Mouse (Mus musculus) forelimb bud, embryonic 11.5 days (tissue): ENCODE data around the gene Cfdp1.

ENCODE experiments used
- DNase-seq: peaks from one replicate; pipeline ENCODE4 v3.0.0-alpha.2; 2012; ENCODE audit warnings: low read depth, low spot score

The Cfdp1 gene

GRCm38 (mm10) chr8:111769764-111770428 lies 84.2 kb downstream of the Cfdp1 start:
- DNase-seq, result peak; percentile 61

- DNase-seq, result no peak
These were observed 84.8 kb downstream of the Cfdp1 start for GRCm38 (mm10) chr8:111769296-111769695.

GRCm38 (mm10) chr8:111768651-111769050 lies 85.4 kb downstream of the Cfdp1 start:
- DNase-seq, result no peak

- no peak for DNase-seq
These were observed 88.5 kb downstream of the Cfdp1 start for GRCm38 (mm10) chr8:111765616-111766015.

- DNase-seq, result no peak
These were observed 89.0 kb downstream of the Cfdp1 start for GRCm38 (mm10) chr8:111765096-111765495.

- DNase-seq, result no peak
These were observed 93.4 kb downstream of the Cfdp1 start for GRCm38 (mm10) chr8:111760708-111761107.

DNA sequence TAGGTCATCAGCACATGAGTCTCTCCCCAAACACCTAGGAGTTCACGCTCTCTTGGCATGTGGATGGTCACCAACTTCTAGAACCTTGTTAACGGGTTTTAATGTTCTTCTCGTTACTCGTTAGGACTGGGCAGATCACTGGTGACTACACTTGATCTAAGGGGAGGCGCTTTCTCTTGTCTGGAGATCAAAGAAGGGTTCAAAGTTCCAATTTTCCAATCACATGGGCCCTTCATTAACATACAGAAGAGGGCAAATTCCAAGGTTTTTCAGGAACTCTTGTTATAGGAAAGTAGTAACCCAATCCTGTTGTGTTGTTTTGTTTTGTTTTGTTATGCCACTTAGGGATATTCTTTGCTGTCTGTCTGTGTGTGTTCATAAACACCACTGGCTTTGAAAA lies 95.3 kb downstream of the Cfdp1 start:
- no peak for DNase-seq

GRCm38 (mm10) chr8:111757599-111757998 lies 96.5 kb downstream of the Cfdp1 start:
- no peak for DNase-seq

GRCm38 (mm10) chr8:111754736-111755135 lies 99.4 kb downstream of the Cfdp1 start:
- DNase-seq, result no peak

DNA sequence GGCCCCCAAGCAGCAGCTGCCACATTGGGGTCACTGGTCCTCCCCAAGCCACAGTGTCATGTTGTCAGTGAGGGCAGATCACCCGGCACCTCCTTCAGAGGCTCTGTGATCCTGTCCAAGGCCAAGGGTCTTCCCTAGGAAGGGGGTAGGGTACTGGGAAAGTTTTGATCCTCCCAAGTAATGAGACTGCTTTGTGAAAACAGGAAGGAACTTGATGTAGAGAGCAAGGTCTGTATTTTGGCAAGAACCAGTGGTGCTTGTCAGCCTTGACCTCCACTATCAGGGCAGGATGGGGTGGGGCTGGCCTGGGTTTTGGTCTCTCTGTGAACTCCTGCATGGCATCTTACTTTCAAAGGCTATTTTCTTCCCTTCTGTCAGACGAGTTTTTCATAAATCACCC lies 100.0 kb downstream of the Cfdp1 start:
- DNase-seq, result no peak

GRCm38 (mm10) chr8:111748766-111749165 lies 105.3 kb downstream of the Cfdp1 start:
- no peak for DNase-seq

DNA sequence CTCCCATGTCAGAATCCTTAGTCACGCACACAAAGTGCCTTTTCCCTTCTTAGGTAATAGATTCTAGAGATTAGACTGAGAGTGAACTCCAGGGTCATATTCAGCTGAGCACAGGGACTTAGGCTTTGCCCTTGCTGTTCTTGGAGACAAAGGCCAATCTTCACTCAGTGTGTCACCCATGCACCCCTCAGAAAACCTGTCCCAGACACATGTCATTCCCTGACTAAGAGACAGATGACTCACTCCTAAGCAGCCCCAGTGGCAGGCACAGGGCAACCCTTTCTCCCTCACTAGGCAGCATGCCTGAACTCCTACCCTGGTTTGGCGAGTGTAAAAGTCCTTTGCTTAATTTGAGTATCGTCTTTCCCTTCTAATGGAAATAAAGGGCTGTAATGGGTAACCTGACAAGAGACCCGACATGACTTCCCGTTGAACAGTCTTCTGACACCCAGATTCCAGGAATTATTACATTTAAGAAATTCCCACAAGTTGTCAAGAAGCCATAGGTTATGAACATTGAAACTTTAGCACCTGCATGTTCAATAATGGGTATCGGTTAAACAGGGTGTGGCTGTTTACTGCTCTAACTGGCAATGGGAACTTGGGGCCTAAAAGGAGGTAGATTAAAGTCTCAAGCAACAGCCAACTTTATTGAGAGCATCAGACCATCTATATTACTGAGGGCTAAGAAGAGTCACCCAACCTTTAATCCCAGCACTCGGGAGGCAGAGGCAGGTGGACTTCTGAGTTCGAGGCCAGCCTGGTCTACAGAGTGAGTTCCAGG lies 106.0 kb downstream of the Cfdp1 start:
- DNase-seq, result no peak

- no peak for DNase-seq
These were observed 107.3 kb downstream of the Cfdp1 start for GRCm38 (mm10) chr8:111746582-111747465.

DNA sequence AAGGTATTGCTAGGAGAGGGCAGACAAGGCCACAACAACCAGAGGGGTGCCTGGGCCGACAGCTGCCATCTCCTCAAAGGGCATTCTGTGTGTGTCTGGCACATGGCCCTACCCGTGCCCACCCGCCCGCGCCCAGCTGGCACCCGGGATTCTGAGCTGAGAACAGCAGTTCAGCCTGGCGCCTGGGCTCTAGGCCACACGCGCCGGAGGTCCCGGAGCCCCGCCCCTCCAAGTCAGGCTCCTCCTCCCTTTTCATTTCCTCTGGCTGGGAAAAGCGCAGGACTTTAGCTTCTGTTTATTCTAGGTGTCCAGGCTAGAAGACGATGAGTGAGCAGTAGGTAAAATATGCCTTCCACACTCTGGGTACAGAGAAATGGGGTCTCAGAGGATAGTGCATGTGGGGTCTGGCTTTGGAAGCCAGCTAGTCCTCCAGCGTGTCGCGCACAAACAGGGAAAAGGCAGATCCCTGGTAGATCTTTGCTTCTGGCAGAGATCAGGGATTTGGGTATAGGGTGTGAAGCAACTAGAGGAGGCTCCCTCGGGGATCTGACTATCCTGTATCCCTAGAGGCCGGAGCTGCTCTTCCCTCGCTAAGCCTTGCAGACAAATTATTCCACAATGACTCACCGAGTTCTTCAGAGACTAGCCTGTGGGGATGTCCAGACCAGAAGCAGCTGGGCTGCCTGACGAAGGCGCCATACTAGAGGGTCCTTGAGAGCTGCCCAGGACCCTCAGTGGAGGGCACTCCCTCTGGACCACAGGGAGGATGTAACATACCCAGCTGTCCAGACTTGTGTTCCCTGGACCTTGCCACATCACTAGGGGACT lies 108.3 kb downstream of the Cfdp1 start:
- DNase-seq, result peak; percentile 36

- no peak for DNase-seq
These were observed 109.0 kb downstream of the Cfdp1 start for GRCm38 (mm10) chr8:111745086-111745485.

DNA sequence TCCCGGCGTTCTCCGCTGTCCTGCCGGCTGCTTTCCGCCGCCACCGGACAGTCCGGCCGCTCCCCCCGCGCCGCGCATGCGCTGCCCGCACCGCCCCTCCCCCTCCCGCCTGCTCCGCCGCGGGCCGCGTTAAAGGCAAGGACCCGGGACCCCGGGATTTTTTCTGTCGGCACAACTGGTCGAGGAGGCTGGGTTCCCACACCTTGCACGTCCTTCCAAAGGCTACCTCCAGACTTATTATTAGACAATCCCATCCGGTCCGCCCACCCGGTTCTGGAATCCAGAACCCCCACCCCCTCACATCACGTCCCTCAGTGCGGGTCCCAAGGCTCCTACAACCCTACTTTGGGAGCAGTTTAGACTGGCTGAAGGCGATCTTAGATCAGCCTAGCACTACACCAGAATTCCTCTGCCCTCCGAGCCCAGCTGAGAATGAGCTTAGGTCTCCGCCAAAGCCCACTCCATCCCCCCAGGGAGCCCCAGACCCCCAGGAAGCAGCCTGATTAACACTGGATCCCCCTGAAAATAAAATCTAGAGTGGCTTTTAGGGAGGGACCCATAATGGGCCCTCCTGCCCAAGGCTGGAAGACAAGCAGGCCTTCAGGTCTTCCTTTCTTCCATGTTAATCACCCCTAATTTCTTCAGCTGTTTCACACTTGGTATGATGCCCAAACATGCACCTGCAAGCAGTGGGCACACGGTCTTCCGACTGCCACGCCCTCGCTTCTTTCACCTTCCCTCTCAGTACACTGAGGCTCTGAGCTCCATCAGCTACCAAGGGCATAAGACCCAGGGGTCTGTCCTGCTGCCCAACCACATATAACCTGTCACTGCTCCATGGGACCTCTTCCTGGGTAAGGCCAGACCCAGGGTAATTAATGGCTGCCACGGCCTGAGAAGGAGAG lies 110.0 kb downstream of the Cfdp1 start, which contains the start of gene Bcar1:
Gene Bcar1 (minus strand): TSS at position 18 of the 905 bp plus-strand sequence.
- peak; percentile 83 for DNase-seq

DNA sequence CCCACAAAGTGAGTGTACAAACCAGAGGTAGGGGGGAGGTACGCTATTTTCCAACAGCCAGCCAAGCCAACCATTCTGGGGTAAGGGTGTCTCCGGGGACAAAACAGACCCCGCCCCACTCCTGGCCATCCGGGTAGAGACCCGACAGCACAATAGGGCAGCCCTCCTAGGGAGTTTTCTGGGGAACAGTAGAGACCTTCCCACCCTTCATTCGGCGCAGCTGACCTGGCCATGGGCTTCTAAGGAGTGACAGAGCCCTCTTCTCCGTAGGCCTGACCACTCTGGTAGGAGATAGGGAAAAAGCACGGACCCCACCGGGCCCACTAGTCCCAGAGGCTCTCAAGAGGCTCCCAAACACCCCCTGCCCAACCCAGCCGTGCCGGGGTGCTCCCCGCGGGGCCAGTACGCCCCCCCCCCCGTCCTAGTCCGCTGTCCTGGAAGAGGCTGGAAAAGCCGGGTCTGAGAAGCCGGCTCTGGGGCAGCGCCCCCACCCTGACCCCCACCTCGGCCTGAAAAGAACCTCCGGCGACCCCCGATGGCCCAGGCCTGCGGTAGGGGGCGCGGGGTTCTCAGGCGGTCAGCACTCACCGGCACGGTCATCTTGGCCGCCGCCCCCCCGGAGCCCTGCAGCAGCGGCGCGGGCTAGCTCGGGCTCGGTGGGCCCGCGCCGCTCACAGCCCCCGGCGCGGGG lies 110.8 kb downstream of the Cfdp1 start:
- DNase-seq, result peak; percentile 37

DNA sequence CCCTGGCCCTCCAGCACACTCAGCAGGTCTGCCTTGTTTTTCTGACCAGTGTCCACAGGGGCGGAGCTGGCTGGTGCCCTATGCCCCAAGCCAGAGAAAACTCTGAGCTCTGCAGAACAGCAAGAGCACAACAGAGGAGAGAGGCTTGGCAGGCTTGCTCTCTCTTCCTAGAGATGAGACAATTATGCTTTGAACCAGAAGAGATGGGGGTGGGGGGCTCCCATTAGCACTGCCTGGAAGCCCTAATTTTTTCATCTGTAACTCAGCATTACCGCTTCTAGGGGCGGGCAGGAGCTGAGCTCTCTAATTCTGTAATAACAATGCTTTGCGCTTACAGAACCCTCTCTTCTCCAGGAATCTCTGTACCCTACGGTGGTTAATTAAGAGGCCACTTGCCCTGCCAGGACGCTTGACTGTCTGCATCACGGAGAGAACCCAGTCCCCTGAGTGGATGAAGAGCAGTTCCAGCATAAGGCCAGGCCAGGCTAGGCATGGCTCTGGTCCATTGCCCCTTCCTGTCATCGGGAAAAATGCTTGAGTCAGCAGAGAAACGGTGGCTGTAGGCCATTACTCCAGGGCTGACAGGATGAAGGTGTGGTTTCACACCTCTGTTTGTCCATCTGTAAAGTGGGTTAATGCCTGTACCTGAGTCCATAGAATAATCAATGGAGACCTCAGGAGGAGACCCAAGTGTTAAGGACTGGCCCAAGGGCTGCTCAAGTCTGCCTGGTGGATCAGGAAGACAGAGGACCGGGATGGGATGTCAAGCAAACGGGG lies 111.6 kb downstream of the Cfdp1 start:
- no peak for DNase-seq

DNA sequence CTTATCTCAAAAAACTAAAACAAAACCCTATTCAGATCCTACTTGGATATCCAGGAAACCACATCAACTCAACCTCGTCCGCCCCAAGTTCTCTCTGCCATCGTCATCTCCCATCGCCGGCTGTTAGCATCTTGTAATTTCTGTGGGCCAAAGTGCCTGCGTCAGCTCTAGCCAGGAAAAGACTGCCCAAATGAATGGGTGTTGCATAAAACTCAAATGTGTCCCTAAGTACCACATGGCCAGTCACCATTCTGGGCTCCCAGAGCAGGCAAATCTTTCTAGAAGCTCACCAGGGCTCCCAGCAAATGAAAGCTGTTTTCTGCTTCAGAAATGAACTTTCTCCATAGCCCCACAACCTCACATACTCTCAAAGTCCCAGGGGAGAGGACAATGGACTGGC lies 112.5 kb downstream of the Cfdp1 start:
- no peak for DNase-seq
